Mouse (Mus musculus) MEL (cell line): Measurements from ENCODE around the gene Abhd8. TPM values are rescaled to one million over a fixed set of nuclear protein-coding genes. Genes with fewer than 3 reads are reported as not detected.

Source experiments
- DNase-seq: peaks from one replicate; pipeline ENCODE4 v3.0.0; 2011; ENCODE audit warnings: low read depth, low spot score
- H3K27ac ChIP-seq: 2 replicates; pipeline ENCODE4 v1.5.1; 2012; ENCODE audit warnings: low read depth, mild to moderate bottlenecking, control low read depth, low read length, moderate library complexity; ENCODE audit not compliant: control insufficient read depth
- H3K27me3 ChIP-seq, 2 experiments: fragments of 150-350 bp in 1 of 2; sonication (generic) in 1 of 2; 2 replicates each; pipeline ENCODE4 v1.6.1; 2012; ENCODE audit warnings: low read length in 2 of 2, mild to moderate bottlenecking in 2 of 2, improper control_type of control experiment in 1 of 2, moderate library complexity in 1 of 2; ENCODE audit not compliant: insufficient read depth in 2 of 2, control insufficient read depth in 1 of 2
- H3K36me3 ChIP-seq, 2 experiments: 2 replicates each; pipeline ENCODE4 v1.6.1; 2012 to 2014; ENCODE audit warnings: low read length in 2 of 2, improper control_type of control experiment in 1 of 2, inconsistent platforms in 1 of 2, mild to moderate bottlenecking in 1 of 2; ENCODE audit not compliant: insufficient read depth in 2 of 2, control insufficient read depth in 1 of 2
- H3K4me1 ChIP-seq, 2 experiments: fragments of 150-350 bp in 1 of 2; sonication (generic) in 1 of 2; 2 replicates each; pipeline ENCODE4 v1.6.1; 2012; ENCODE audit warnings: low read length in 2 of 2, improper control_type of control experiment in 1 of 2, mild to moderate bottlenecking in 1 of 2; ENCODE audit not compliant: insufficient read depth in 2 of 2, control insufficient read depth in 1 of 2
- H3K4me3 ChIP-seq, 2 experiments: fragments of 150-350 bp in 1 of 2; sonication (generic) in 1 of 2; 2 replicates each; pipeline ENCODE4 v1.5.1; 2012; ENCODE audit warnings: low read depth in 2 of 2, low read length in 2 of 2, mild to moderate bottlenecking in 2 of 2, moderate library complexity in 2 of 2, control low read depth in 1 of 2, improper control_type of control experiment in 1 of 2; ENCODE audit not compliant: control insufficient read depth in 1 of 2, insufficient read depth in 1 of 2
- H3K79me2 ChIP-seq: 2 replicates; pipeline ENCODE4 v1.6.1; 2012; ENCODE audit warnings: mild to moderate bottlenecking, low read length, moderate library complexity; ENCODE audit not compliant: control insufficient read depth, poor library complexity, insufficient read depth
- H3K9ac ChIP-seq: 2 replicates; pipeline ENCODE4 v1.6.1; 2012; ENCODE audit warnings: low read depth, mild to moderate bottlenecking, control low read depth, low read length, moderate library complexity; ENCODE audit not compliant: control insufficient read depth, poor library complexity, severe bottlenecking
- H3K9me3 ChIP-seq: fragments of 150-350 bp; sonication (generic); replicated peaks from 2 replicates; pipeline ENCODE4 v1.6.1; 2012; ENCODE audit warnings: mild to moderate bottlenecking, low read length, improper control_type of control experiment, moderate library complexity; ENCODE audit not compliant: insufficient read depth
- BHLHE40 ChIP-seq: IDR thresholded peaks from 2 replicates; pipeline ENCODE4 v1.6.1; 2012; ENCODE audit warnings: low read depth, mild to moderate bottlenecking, inconsistent platforms, low read length, improper control_type of control experiment, borderline replicate concordance
- CHD2 ChIP-seq: IDR thresholded peaks from 2 replicates; pipeline ENCODE4 v1.6.1; 2011; ENCODE audit warnings: low read length, improper control_type of control experiment
- E2F4 ChIP-seq: IDR thresholded peaks from 2 replicates; pipeline ENCODE4 v1.6.1; 2011; ENCODE audit warnings: low read depth, low read length, improper control_type of control experiment, borderline replicate concordance
- ETS1 ChIP-seq: IDR thresholded peaks from 2 replicates; pipeline ENCODE4 v1.6.1; 2012; ENCODE audit warnings: low read depth, mild to moderate bottlenecking, inconsistent platforms, low read length, improper control_type of control experiment, moderate library complexity
- GABPA ChIP-seq: IDR thresholded peaks from 2 replicates; pipeline ENCODE4 v1.6.1; 2012; ENCODE audit warnings: low read depth, mild to moderate bottlenecking, inconsistent platforms, low read length, improper control_type of control experiment, moderate library complexity
- HCFC1 ChIP-seq: IDR thresholded peaks from 2 replicates; pipeline ENCODE4 v1.6.1; 2012; ENCODE audit warnings: low read depth, mild to moderate bottlenecking, inconsistent platforms, low read length, improper control_type of control experiment, moderate library complexity
- MAZ ChIP-seq: IDR thresholded peaks from 2 replicates; pipeline ENCODE4 v1.6.1; 2012; ENCODE audit warnings: low read depth, mild to moderate bottlenecking, inconsistent platforms, low read length, improper control_type of control experiment
- MEF2A ChIP-seq: IDR thresholded peaks from 2 replicates; pipeline ENCODE4 v1.6.1; 2014; ENCODE audit warnings: low read depth, mild to moderate bottlenecking, inconsistent platforms, low read length, improper control_type of control experiment; ENCODE audit not compliant: poor library complexity, insufficient replicate concordance, severe bottlenecking; ENCODE audit errors: extremely low read depth
- MXI1 ChIP-seq: IDR thresholded peaks from 2 replicates; pipeline ENCODE4 v1.6.1; 2011; ENCODE audit warnings: mild to moderate bottlenecking, low read depth, low read length, improper control_type of control experiment
- NRF1 ChIP-seq: IDR thresholded peaks from 2 replicates; pipeline ENCODE4 v1.6.1; 2014; ENCODE audit warnings: low read depth, mild to moderate bottlenecking, inconsistent platforms, low read length, improper control_type of control experiment, moderate library complexity; ENCODE audit not compliant: poor library complexity, insufficient read depth, severe bottlenecking
- POLR2A ChIP-seq, 2 experiments: IDR thresholded peaks; 2 replicates each; pipeline ENCODE4 v1.6.1; 2011 to 2012; ENCODE audit warnings: low read length in 2 of 2, mild to moderate bottlenecking in 2 of 2, control low read depth in 1 of 2, improper control_type of control experiment in 1 of 2, low read depth in 1 of 2, moderate library complexity in 1 of 2; ENCODE audit not compliant: control insufficient read depth in 1 of 2, insufficient read depth in 1 of 2, poor library complexity in 1 of 2
- POLR2AphosphoS2 ChIP-seq: IDR thresholded peaks from 2 replicates; pipeline ENCODE4 v1.6.1; 2011; ENCODE audit warnings: low read length, improper control_type of control experiment
- POLR2AphosphoS5 ChIP-seq: IDR thresholded peaks from 2 replicates; pipeline ENCODE4 v1.6.1; 2012; ENCODE audit warnings: low read depth, borderline replicate concordance, mild to moderate bottlenecking, inconsistent platforms, low read length, moderate library complexity, mixed read lengths
- TBP ChIP-seq: IDR thresholded peaks from 2 replicates; pipeline ENCODE4 v1.8.0; 2011; ENCODE audit warnings: low read depth, low read length, improper control_type of control experiment
- USF1 ChIP-seq: IDR thresholded peaks from 2 replicates; pipeline ENCODE4 v1.6.1; 2014; ENCODE audit warnings: low read depth, mild to moderate bottlenecking, inconsistent platforms, low read length, improper control_type of control experiment, moderate library complexity
- ZC3H11A ChIP-seq: IDR thresholded peaks from 2 replicates; pipeline ENCODE4 v1.6.1; 2012; ENCODE audit warnings: low read depth, mild to moderate bottlenecking, inconsistent platforms, low read length, improper control_type of control experiment
- ZKSCAN1 ChIP-seq: IDR thresholded peaks from 2 replicates; pipeline ENCODE4 v1.6.1; 2012; ENCODE audit warnings: low read depth, mild to moderate bottlenecking, inconsistent platforms, low read length, improper control_type of control experiment, moderate library complexity
- ZMIZ1 ChIP-seq: IDR thresholded peaks from 2 replicates; pipeline ENCODE4 v1.6.1; 2012; ENCODE audit warnings: low read depth, mild to moderate bottlenecking, inconsistent platforms, low read length, improper control_type of control experiment, moderate library complexity
- polyA plus RNA-seq, 2 experiments: library from polyadenylated mRNA; stranded (reverse) in 1 of 2; unstranded in 1 of 2; fragments of >175 nt in 1 of 2; fragments of >200 nt in 1 of 2; gene quantifications; 2 replicates each; pipeline versions ENCODE4 v1.2.1 to v1.2.4; 2012; ENCODE audit warnings: low replicate concordance in 2 of 2, low read depth in 1 of 2; ENCODE audit not compliant: insufficient read length in 2 of 2, insufficient read depth in 1 of 2, missing spikeins in 1 of 2
- total RNA-seq: library from RNA; depleted of rRNA; stranded (reverse); fragments of 300-350 nt; gene quantifications from 2 replicates; pipeline ENCODE4 v1.2.3, GENCODE M21; 2012

Gene Abhd8
- total and polyA plus RNA-seq, 3 experiments = 28.5 to 39.2 TPM; not detected in 1

- Histone ChIP-seq H3K9me3 (no peaks in the 10 kb centered on the region), H3K27me3 (no peaks in the 10 kb centered on the region; a peak in 1 of 4 replicates), H3K79me2 (no peaks in the 10 kb centered on the region), H3K4me3 (no peak overlapping the region), H3K36me3 (no peaks in the 10 kb centered on the region), H3K9ac (no peak overlapping the region), H3K27ac (no peak overlapping the region), H3K4me1 (no peaks in the 10 kb centered on the region)
- TF ChIP-seq ETS1 (no peak), MAZ (no peak), POLR2A (IDR thresholded peaks at IDR 0.05; ENCODE audit: control insufficient read depth in 1 of 2, insufficient read depth in 1 of 2, low read depth in 1 of 2, low read length in 2 of 2, poor library complexity in 1 of 2) (no peak), MXI1 (no peak), ZKSCAN1 (no peak), E2F4 (no peak), MEF2A (no peak), ZMIZ1 (no peak)
- TF ChIP-seq, all 39 proteins: peak for 0
- DNase-seq = no peak
Observed at GRCm38 (mm10) chr8:71422121-71422520, 41.3 kb downstream of the Abhd8 start.

- Histone ChIP-seq H3K36me3 (peaks cover 0 to 4% of the 10 kb centered on the region in 2 experiments; a peak in 2 of 4 replicates), H3K9ac (no peak overlapping the region), H3K4me1 (peaks cover 0 to 14% of the 10 kb centered on the region in 2 experiments; a peak in 2 of 4 replicates), H3K9me3 (no peaks in the 10 kb centered on the region), H3K4me3 (no peak overlapping the region), H3K79me2 (peaks cover 5% of the 10 kb centered on the region), H3K27me3 (no peaks in the 10 kb centered on the region), H3K27ac (no peak overlapping the region)
- TF ChIP-seq POLR2AphosphoS2 (peak; percentile 77), TBP (no peak), USF1 (no peak), CHD2 (no peak), GABPA (no peak), ZC3H11A (no peak), NRF1 (no peak), POLR2A (IDR thresholded peaks at IDR 0.05; ENCODE audit: control insufficient read depth in 1 of 2, insufficient read depth in 1 of 2, low read depth in 1 of 2, low read length in 2 of 2, poor library complexity in 1 of 2) (peak in 1 of 2 experiments; percentile 35; a peak in 1 of 4 replicates), POLR2AphosphoS5 (no peak), BHLHE40 (no peak), HCFC1 (no peak)
- peak; percentile 51 for DNase-seq
Observed at GRCm38 (mm10) chr8:71411535-71412273, 51.8 kb downstream of the Abhd8 start.
